Mouse (Mus musculus): ENCODE measurements around the gene Olfr486.
"Not testable (repeated sequence)": the region's sequence is repeated elsewhere in the genome, so short reads cannot be mapped to it uniquely, and the experiment has no call there.

The Olfr486 gene

DNA sequence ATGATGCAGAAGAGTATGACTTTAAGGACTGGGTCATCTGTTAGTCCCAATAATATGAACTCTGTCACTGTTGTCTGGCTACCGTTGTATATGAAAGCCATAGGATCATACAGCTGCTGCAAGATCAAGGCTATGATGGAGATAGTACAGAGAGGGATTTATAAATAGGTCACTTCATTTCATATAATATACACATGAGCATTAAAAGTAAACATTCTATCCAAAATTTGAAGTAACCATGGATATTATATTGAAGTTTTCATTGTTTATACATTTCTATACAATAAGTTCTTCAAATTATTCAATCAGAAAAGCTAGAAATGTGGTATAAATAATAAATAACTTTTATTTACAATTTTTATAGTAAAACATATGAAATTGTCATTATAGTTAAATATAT, at the start of gene Olfr486:
Gene Olfr486, minus strand, starts transcription at position 101 of the 400 bp plus-strand sequence.
- not testable (repeated sequence) for DNase-seq

DNA sequence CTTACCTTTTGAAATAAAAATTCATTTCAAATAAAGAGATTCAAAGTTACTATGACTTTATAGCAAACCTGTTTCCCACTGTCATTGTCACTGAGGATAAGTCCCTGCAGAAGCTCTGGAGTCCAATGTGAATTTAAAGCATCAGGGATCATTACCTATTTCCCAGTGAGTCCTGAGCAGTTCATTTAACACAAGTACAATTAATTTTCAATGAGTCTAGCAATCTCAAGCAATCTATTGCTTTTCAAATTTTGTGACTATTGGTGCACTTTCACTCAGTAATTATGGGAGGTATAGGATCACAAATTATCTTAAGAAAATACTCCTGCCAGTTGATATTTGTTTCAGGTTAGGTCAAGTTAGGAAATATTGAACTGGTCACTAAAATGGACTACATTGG, 42.0 kb upstream of the Olfr486 start, which contains the start of gene Olfr487:
Gene Olfr487, minus strand, starts transcription at position 101 of the 400 bp plus-strand sequence.
- not testable (repeated sequence) for DNase-seq

DNA sequence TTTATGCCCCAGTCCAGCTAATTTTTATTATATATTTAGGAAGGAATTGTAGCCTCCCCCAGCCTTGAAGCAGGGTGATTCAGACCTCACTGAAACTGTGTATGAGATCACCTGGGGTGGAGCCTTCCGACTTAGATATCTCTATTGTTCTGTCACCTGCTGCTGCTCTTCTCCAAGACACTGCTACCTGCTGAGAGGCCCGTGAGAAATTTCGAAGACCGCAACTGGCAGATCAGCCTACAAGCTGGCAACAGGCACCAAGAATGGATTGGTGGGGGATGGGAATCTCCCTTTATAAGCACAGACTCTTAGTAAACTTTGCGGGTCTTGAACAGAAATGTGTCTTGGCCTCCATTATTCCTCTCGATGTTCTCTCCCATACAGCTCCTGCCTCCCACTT, 24.4 kb upstream of the Olfr486 start:
- DNase-seq: no peak

DNA sequence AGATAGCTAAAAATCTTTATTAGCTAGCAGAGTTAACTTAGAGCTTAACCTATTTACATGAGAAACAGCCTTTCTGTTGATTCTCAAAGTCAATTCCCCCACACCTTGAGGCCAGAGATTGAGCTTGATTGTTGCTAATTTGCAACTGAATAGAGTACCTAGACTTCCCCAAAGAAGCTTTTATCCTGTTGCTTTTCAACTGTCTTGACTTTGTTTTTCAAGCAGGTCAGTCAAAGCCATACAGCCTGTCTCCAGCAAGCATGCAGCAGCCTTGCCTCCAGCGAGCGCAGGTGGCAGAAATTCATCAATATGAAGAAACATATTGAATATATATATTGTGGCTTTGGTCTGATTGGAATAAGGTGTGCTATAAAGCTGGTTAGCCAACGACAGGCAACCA, 23.8 kb upstream of the Olfr486 start:
- not testable (repeated sequence) for DNase-seq

DNA sequence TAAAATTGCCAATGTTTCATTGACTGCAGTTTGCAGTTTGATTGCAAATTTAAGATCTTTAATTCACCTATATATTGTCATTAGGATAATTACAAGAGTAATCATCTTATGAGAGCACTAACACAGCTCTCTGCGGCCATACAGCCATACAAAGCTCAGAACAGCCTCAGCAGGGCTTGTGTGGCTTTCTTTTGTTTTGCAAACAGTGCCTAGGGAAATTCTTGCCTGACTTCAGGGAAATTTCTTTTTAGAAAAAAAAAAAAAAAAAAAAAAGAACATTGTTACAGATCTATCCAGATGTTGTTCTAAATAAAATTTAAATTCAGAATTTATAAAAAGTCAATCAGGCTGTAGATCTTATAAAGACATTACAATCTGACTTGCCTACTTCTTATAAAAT, 20.2 kb upstream of the Olfr486 start:
- DNase-seq: not testable (repeated sequence)

DNA sequence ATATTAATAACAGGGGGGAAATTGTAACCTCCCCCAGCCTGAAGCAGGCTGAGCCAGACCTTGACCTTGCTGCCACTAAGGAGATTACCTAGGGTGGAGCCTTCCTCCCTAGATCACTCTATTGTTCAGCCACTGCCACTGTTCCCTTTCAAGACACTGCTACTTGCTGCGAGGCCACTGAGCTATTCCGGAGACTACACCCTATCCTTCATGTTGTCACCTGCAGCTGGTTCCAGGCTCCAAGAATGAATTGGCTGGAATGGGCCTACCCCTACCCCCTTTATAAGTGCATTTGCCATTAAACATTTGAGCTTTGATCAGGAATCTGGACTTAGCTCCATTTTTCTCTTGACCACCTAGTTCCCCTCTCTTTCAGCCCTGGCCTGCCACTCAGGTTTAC, 18.7 kb upstream of the Olfr486 start:
- DNase-seq: not testable (repeated sequence)

DNA sequence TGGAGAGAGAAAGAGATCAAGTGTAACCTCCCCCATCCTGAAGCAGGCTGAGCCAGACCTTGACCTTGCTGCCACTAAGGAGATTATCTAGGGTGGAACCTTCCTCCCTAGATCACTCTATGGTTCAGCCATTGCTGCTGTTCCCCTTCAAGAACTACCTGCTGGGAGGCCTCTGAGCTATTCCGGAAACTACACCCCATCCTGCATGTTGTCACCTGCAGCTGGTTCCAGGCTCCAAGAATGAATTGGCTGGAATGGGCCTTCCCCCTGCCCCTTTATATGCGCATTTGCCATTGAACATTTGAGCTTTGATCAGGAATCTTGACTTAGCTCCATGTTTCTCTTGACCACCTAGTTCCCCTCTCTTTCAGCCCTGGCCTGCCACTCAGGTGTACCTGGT, 12.7 kb upstream of the Olfr486 start:
- not testable (repeated sequence) for DNase-seq

DNA sequence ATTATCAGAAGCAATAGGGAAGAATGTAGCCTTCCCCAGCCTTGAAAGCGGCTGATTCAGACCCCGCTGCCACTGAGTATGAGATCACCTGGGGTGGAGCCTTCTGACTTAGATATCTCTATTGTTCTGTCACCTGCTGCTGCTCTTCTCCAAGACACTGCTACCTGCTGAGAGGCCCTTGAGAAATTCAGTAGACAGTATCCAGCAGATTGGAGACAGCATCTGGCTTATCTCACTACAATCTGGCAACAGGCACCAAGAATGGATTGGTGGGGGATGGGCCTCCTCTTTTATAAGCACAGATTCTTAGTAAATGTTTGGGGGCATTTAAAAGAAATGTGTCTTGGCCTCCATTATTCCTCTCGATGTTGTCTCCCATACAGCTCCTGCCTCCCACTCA, 11.9 kb upstream of the Olfr486 start:
- DNase-seq: not testable (repeated sequence)

DNA sequence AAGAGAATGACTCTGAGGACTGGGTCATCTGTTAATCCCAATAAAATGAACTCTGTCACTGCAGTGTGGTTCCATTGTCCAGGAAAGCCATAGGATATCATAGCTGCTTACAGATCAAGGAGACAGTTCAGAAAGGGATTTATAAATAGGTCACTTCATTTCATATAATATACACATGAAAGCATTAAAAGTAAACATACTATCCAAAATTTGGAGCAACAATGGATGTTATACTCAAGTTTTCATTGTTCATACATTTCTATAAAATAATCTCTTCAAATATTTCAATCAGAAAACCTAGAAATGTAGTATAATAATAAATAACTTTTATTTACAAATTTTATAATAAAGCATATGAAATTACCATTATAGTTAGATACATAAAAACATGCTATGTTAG, 12.8 kb downstream of the Olfr486 start, which contains the start of gene Olfr485:
Gene Olfr485, minus strand, starts transcription at position 101 of the 400 bp plus-strand sequence.
- no peak for DNase-seq

DNA sequence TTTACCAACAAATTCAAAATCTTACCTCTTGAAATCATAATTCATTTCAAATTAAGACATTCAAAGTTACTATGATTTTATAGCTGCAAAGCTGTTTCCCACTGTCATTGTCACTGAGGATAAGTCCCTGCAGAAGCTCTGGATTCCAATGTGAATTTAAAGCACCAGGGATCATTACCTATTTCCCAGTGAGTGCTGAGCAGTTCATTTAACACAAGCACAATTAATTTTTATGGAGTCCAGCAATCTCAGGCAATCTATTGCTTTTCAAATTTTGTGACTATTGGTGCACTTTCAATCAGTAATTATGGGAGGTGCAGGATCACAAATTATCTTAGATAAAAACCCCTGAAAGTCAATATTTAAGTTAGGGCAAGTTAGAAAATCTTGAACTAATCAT, 45.2 kb downstream of the Olfr486 start, which contains the start of gene Olfr484:
Gene Olfr484, minus strand, starts transcription at position 101 of the 400 bp plus-strand sequence.
- DNase-seq: no peak

Measured in layer of hippocampus, adult 9-11 months (tissue).